Mouse (Mus musculus) heart, adult 9 months (tissue): ENCODE measurements at regions not wholly inside any gene's neighbourhood (a gene's known extent, or its start where the extent isn't known, plus 50 kb on each side); places are given as distances from the start of the nearest gene placed in this dataset.

Experiments used
- DNase-seq, 2 experiments: peaks; one replicate each; pipeline ENCODE4 v3.0.0; 2022; ENCODE audit warnings: low spot score in 2 of 2

DNA sequence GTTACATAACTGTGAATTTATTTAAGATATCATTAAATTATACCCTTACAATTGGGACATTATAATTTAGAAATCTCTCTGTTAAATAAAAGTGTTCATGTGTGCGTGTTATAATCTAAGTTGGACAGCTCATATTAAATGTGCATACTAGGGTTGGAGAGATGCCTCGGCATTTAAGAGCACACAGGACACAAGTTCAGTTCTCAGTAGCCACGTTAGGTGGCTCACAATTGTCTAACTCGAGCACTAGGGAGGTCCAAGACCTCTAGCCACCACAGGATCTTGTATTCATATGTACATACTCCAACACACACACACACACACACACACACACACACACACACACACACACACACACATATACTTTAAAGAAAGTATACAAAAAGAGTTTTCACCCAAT, 56.0 kb downstream of the Foxf2 start:
- no peak for DNase-seq

DNA sequence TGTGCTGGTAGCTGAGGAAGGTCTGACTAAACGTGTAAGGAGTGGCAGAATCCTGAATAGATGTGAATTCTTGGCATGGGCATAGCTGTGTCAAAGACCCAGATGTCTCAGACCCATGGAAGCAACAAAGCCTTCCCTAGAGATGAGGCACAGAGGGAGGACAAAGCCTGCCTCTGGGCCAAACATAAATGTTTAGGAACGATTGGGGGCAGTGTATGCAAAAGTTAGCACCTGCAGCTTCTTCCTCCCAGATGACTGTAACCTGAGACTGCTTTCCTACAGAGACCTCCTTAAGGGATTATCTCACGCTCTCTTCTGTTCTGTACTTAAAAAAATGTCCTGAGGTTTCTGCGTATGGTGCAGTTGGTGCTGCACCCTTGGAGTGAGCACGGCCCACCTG, 57.7 kb downstream of the Foxf2 start:
- DNase-seq, result no peak

DNA sequence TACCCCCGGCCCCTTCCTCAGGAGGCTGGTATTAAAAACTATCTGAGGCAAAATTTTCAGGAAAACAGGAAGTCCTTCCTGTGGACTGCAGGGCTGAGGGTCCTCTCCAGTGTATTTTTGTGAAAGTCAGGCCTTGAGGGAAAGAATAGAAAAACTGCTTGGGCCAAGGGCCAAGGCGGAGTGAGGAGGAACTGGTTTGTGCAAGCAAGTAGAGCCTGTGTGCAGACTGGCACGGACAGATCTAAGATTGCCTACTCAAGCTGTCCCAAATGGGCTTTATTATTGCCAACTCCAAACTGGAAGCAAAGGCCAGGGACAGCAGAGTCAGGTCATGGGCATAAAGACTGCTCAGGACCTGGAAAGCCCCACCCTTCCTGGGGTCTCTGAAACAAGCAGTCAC, 62.9 kb downstream of the Foxf2 start:
- no peak for DNase-seq

DNA sequence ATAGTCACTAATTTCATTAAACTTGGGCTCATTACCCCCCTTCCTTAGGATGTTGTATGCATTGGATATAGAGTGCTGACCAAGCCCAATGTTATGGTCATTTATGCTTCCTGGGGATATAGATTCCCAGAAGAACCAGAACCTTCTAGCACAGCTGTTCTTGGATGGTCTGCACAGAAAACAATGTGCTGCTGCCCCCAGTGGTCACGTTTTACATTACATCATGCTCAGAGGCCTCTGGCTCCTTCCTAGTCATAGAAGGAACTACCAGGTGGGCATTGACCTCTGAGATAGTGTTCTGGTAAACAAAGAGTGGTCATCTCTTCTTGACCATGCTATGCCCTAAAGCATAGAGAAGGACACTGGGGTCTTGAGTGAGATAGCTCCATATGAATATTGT, 63.7 kb downstream of the Foxf2 start:
- DNase-seq, result no peak

- DNase-seq, result no peak
Measured at GRCm38 (mm10) chr13:31695725-31696124, 70.1 kb downstream of the Foxf2 start.

GRCm38 (mm10) chr13:31704199-31704598, 78.6 kb downstream of the Foxf2 start:
- peak in 1 of 2 experiments; percentile 13 for DNase-seq

DNA sequence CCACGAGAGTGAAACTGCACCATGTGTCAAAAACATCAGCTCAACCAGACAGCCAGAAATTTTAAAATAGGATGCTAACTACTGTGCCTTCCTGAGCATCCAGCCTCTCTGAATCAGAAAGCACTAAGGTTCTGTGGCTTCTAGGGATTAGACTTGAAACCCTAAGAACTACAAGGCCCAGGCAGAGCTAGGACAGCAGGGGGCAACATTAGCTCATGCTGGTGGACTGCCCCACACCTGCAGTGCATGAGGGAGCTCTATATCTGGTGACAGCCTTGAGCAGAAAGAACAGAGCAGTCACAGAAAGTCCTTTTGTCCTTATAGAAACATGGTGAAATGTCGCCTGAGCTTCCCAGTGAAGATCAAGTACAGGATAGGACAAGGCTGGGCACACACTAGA, 79.8 kb downstream of the Foxf2 start:
- no peak for DNase-seq

DNA sequence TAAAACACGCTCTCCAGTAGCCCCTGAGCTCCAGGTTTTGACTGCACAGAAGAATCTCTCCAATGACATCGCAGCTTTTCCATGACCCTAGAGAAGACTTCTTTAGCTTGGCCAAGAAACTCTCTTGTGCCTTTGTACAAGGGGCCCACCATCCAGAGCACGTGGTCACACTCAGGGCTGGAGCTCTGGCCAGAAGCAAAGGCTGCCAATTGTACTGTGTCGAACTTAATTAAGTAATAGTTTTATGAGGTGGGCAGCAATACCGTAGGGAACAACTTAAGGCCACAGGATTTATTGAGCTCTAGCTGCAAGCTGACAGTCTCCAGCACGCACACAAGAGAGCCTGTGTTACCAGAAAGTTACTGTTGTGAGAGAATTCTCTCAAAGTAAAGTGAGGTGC, 85.1 kb downstream of the Foxf2 start:
- DNase-seq, result no peak

GRCm38 (mm10) chr13:31715683-31716082, 90.1 kb downstream of the Foxf2 start:
- no peak for DNase-seq

- no peak for DNase-seq
Measured at GRCm38 (mm10) chr13:31716771-31717170, 89.7 kb upstream of the Foxc1 start.

GRCm38 (mm10) chr13:31720731-31721130, 85.7 kb upstream of the Foxc1 start:
- DNase-seq, result no peak

- DNase-seq, result no peak
Measured at GRCm38 (mm10) chr13:31728862-31729261, 77.6 kb upstream of the Foxc1 start.

- no peak for DNase-seq
Measured at GRCm38 (mm10) chr13:31746276-31746675, 60.2 kb upstream of the Foxc1 start.
